8 mouse cellular contexts compared by ENCODE assay signal in genomic region chrX:74270902-74271551, GRCm38 (mm10). TPM values are rescaled to one million over a fixed set of nuclear protein-coding genes. Genes with fewer than 3 reads are reported as not detected.
DNase-seq lines count a peak whose midpoint lies in the region; ATAC-seq and TF ChIP-seq lines count a peak whose summit lies in the region.

No protein-coding gene starts in this region.

- no peaks in the 10 kb centered on the region for H3K36me3 ChIP-seq in testis, adult 2 months (ENCODE audit: control insufficient read depth, insufficient read depth, low read length)
- H3K36me3 ChIP-seq in kidney, postnatal 0 days (ENCODE audit: insufficient read depth, low read length): no peaks in the 10 kb centered on the region
- H3K36me3 ChIP-seq in spleen, adult 2 months (ENCODE audit: control insufficient read depth, insufficient read depth, low read length): peaks cover 3% of the 10 kb centered on the region; the same call in 1 of the 2 replicates

- no peak for ATAC-seq in kidney, postnatal 0 days (replicated peaks; ENCODE audit: low FRiP score, low read depth)

- no peak for DNase-seq in testis, postnatal 14 days (ENCODE audit: low spot score)
- DNase-seq in cerebellum, postnatal 25 days: peak; percentile 33 to 45
- DNase-seq in heart, adult 9 months (ENCODE audit: low spot score in 2 of 2): peak; percentile 21 to 23
- peak; percentile 61 for DNase-seq in kidney, postnatal 0 days (ENCODE audit: low spot score)
- peak; percentile 63 for DNase-seq in lung, postnatal 36 days
- DNase-seq in spleen, adult 2 months (ENCODE audit: low read depth in 1 of 2, low spot score in 2 of 2): no peak
- no peak for DNase-seq in frontal cortex, postnatal 36 days (ENCODE audit: low spot score in 2 of 2)

- no peaks in the 10 kb centered on the region for H3K27me3 ChIP-seq in testis, adult 2 months (ENCODE audit: control insufficient read depth, insufficient read depth, low read length)
- no peaks in the 10 kb centered on the region for H3K27me3 ChIP-seq in kidney, postnatal 0 days (ENCODE audit: insufficient read depth, low read length)
- H3K27me3 ChIP-seq in spleen, adult 2 months (ENCODE audit: control insufficient read depth, insufficient read depth, low read length): no peaks in the 10 kb centered on the region

- TF ChIP-seq CTCF in testis, adult 2 months (IDR thresholded peaks at IDR 0.05; ENCODE audit: control insufficient read depth, insufficient read depth, insufficient replicate concordance, low read depth, low read length): no peak
- TF ChIP-seq CTCF in kidney, postnatal 0 days (IDR thresholded peaks at IDR 0.05; ENCODE audit: low read depth): no peak
- no peak for TF ChIP-seq CTCF in spleen, adult 2 months (IDR thresholded peaks at IDR 0.05; ENCODE audit: extremely low read depth, insufficient read depth, insufficient read length, insufficient replicate concordance)

- H3K4me2 ChIP-seq in kidney, postnatal 0 days (ENCODE audit: low read length): peak overlapping the region; percentile 56

- 0 out of 2 replicates have a peak, but pooled peaks cover 2% of the 10 kb centered on the region for H3K4me1 ChIP-seq in testis, adult 2 months (ENCODE audit: control insufficient read depth, insufficient read depth, low read length)
- H3K4me1 ChIP-seq in kidney, postnatal 0 days (replicated peaks; ENCODE audit: insufficient read depth, low read length): no peaks in the 10 kb centered on the region
- H3K4me1 ChIP-seq in spleen, adult 2 months (ENCODE audit: control insufficient read depth, insufficient read depth, insufficient read length): peaks cover 4% of the 10 kb centered on the region; the same call in 1 of the 2 replicates

- WGBS in kidney, postnatal 0 days: 23% methylated on average over 27 of the region's 27 CpGs
- WGBS in spleen, adult 2 months: 25% methylated on average over 27 of the region's 27 CpGs

- H3K9ac ChIP-seq in kidney, postnatal 0 days (ENCODE audit: low read depth, low read length): peak overlapping the region; percentile 71

- no peaks in the 10 kb centered on the region for H3K9me3 ChIP-seq in kidney, postnatal 0 days (replicated peaks; ENCODE audit: low read length)

- no peak for TF ChIP-seq POLR2A in testis, adult 2 months (IDR thresholded peaks at IDR 0.05; ENCODE audit: control insufficient read depth, low read depth, low read length)
- TF ChIP-seq POLR2A in spleen, adult 2 months (IDR thresholded peaks at IDR 0.05; ENCODE audit: low read depth, low read length): no peak

- H3K4me3 ChIP-seq in testis, adult 2 months (ENCODE audit: control insufficient read depth, low read depth, low read length): peak overlapping the region; percentile 67
- H3K4me3 ChIP-seq in kidney, postnatal 0 days (replicated peaks; ENCODE audit: low read depth, low read length): peak overlapping the region; percentile 50
- peak overlapping the region; percentile 67 for H3K4me3 ChIP-seq in spleen, adult 2 months (ENCODE audit: extremely low read depth, insufficient read depth, insufficient read length)

- peak overlapping the region; percentile 36; the same call in 1 of the 2 replicates for H3K27ac ChIP-seq in testis, adult 2 months (ENCODE audit: control insufficient read depth, insufficient read depth, low read depth, low read length)
- H3K27ac ChIP-seq in kidney, postnatal 0 days: peak overlapping the region; percentile 73
- H3K27ac ChIP-seq in spleen, adult 2 months (ENCODE audit: insufficient read depth, low read length): peak overlapping the region; percentile 66

RNA-seq across cellular contexts. Expression of gene Rpl10, which starts 0.4 kb away (rescaled TPM):
- 85.8 and 143 TPM in 2 replicates for polyA plus RNA-seq in testis, adult 2 months (2012; rRNA removed)
- 860 and 883 TPM in 2 replicates for polyA plus RNA-seq in kidney, postnatal 0 days (2015; fragmentation: Nextera tagmentation; extraction: Ambion mirVana)
- polyA plus RNA-seq in spleen, adult 2 months (2012; rRNA removed): 1,039 and 1,194 TPM in 2 replicates

RNA-seq across cellular contexts. Expression of gene Taz, which starts 10.7 kb away (rescaled TPM):
- polyA plus RNA-seq in testis, adult 2 months (2012; rRNA removed): 17.4 and 20.0 TPM in 2 replicates
- 90.2 and 91.1 TPM in 2 replicates for polyA plus RNA-seq in kidney, postnatal 0 days (2015; fragmentation: Nextera tagmentation; extraction: Ambion mirVana)
- 87.5 and 113 TPM in 2 replicates for polyA plus RNA-seq in spleen, adult 2 months (2012; rRNA removed)

RNA-seq across cellular contexts. Expression of gene Dnase1l1, which starts 11.1 kb away (rescaled TPM):
- 1.7 and 1.8 TPM in 2 replicates for polyA plus RNA-seq in testis, adult 2 months (2012; rRNA removed)
- 14.1 and 15.0 TPM in 2 replicates for polyA plus RNA-seq in kidney, postnatal 0 days (2015; fragmentation: Nextera tagmentation; extraction: Ambion mirVana)
- polyA plus RNA-seq in spleen, adult 2 months (2012; rRNA removed): 12.0 and 14.0 TPM in 2 replicates

RNA-seq across cellular contexts. Expression of gene Emd, which starts 16.5 kb away (rescaled TPM):
- 29.9 and 33.6 TPM in 2 replicates for polyA plus RNA-seq in testis, adult 2 months (2012; rRNA removed)
- 19.1 and 20.2 TPM in 2 replicates for polyA plus RNA-seq in kidney, postnatal 0 days (2015; fragmentation: Nextera tagmentation; extraction: Ambion mirVana)
- 41.6 and 54.5 TPM in 2 replicates for polyA plus RNA-seq in spleen, adult 2 months (2012; rRNA removed)

RNA-seq across cellular contexts. Expression of gene Flna, which starts 21.4 kb away (rescaled TPM):
- 49.6 and 96.4 TPM in 2 replicates for polyA plus RNA-seq in testis, adult 2 months (2012; rRNA removed)
- 185 and 206 TPM in 2 replicates for polyA plus RNA-seq in kidney, postnatal 0 days (2015; fragmentation: Nextera tagmentation; extraction: Ambion mirVana)
- polyA plus RNA-seq in spleen, adult 2 months (2012; rRNA removed): 499 and 568 TPM in 2 replicates

Comparison
In these comparisons a context has a peak if more than half of its experiments do, and no peak if none do; other contexts are left out.
1. DNase-seq: peak in cerebellum, postnatal 25 days (2 of 2), heart, adult 9 months (2 of 2), kidney, postnatal 0 days (single experiment) and lung, postnatal 36 days (single experiment); none in testis, postnatal 14 days (single experiment), spleen, adult 2 months (0 of 2) and frontal cortex, postnatal 36 days (0 of 2).
2. Peak in every context shown above with its lines, with median percentiles within 50 percentile points of each other: H3K27ac ChIP-seq and H3K4me3 ChIP-seq.